In the genomic region with DNA sequence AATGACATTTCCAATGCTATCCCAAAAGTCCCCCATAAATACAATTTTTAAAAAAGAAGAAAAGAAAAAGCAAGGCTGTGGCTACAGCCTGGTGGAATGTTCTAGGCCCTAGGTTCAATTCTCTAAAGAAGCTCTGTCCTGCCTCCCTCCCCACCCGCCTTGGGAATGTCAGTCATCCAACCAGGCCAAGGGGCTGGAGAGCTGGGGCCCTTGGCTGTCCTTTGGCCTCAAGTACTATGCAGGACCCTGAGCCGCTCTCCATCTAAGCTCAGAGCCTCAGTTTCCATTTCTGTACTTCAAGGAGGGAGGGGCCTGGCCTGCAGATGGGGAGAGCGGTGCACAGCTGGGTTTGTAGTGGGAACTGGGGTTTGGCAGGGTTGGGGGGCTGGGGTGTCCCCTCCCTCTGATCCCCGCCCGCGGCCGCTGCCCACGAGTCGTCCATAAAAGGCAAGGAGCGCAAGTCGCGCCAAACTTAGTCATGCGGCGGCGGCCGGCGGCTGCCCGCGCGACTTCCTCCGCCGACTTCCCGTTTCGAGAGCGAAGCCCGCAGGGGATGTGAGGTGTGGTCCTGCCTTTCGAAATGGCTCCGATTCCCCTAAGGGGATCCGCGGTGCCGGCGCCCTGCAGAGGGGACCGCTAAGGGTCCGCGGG, we compare ENCODE assay signal across 8 mouse cellular contexts. TPM values are rescaled to one million over a fixed set of nuclear protein-coding genes. Genes with fewer than 3 reads are reported as not detected.
DNase-seq lines count a peak whose midpoint lies in the region; ATAC-seq lines count a peak whose summit lies in the region.

No protein-coding gene starts in this region.

- no peaks in the 10 kb centered on the region for H3K36me3 ChIP-seq in heart, embryonic 11.5 days (ENCODE audit: control insufficient read depth, insufficient read depth, low read length)
- H3K36me3 ChIP-seq in kidney, embryonic 14.5 days (ENCODE audit: control insufficient read depth, insufficient read depth, low read length), result no peaks in the 10 kb centered on the region
- H3K36me3 ChIP-seq in liver, embryonic 12.5 days, result no peaks in the 10 kb centered on the region
- no peaks in the 10 kb centered on the region for H3K36me3 ChIP-seq in stomach, embryonic 14.5 days (ENCODE audit: control insufficient read depth, insufficient read depth, low read length)

- WGBS in heart, embryonic 11.5 days (ENCODE audit: insufficient replicate concordance), result 2% methylated on average over 31 of the region's 35 CpGs
- WGBS in kidney, embryonic 14.5 days, result 3% methylated on average over 35 of the region's 35 CpGs
- WGBS in liver, embryonic 12.5 days (ENCODE audit: insufficient replicate concordance), result 2% methylated on average over 31 of the region's 35 CpGs
- 5% methylated on average over 35 of the region's 35 CpGs for WGBS in stomach, embryonic 14.5 days

- no peaks in the 10 kb centered on the region for H3K27me3 ChIP-seq in heart, embryonic 11.5 days (ENCODE audit: control insufficient read depth, insufficient read depth, low read length)
- H3K27me3 ChIP-seq in kidney, embryonic 14.5 days (ENCODE audit: control insufficient read depth, insufficient read depth, low read length), result no peaks in the 10 kb centered on the region
- H3K27me3 ChIP-seq in liver, embryonic 12.5 days (replicated peaks), result no peaks in the 10 kb centered on the region
- no peaks in the 10 kb centered on the region for H3K27me3 ChIP-seq in stomach, embryonic 14.5 days (ENCODE audit: control insufficient read depth, insufficient read depth, low read length)

- peak; percentile 54 for ATAC-seq in erythroblast, adult 5-6 weeks (replicated peaks; ENCODE audit: low FRiP score, poor library complexity, severe bottlenecking)
- ATAC-seq in heart, embryonic 11.5 days (replicated peaks; ENCODE audit: insufficient number of reproducible peaks, low FRiP score, low TSS enrichment), result peak; percentile 33; the same call in 1 of the 2 replicates
- ATAC-seq in kidney, embryonic 14.5 days (ENCODE audit: low FRiP score, low TSS enrichment), result peak; percentile 30
- ATAC-seq in liver, embryonic 12.5 days, result peak; percentile 13
- ATAC-seq in monocyte, adult 5-6 weeks (replicated peaks; ENCODE audit: insufficient number of reproducible peaks, low FRiP score, low TSS enrichment, poor library complexity, severe bottlenecking), result peak; percentile 56
- ATAC-seq in stomach, embryonic 14.5 days (ENCODE audit: insufficient number of reproducible peaks, insufficient read depth, low FRiP score, low read depth), result peak; percentile 15; the same call in 1 of the 2 replicates

- peak overlapping the region; percentile 43 for H3K4me3 ChIP-seq in heart, embryonic 11.5 days (ENCODE audit: low read depth, low read length)
- peak overlapping the region; percentile 31 for H3K4me3 ChIP-seq in kidney, embryonic 14.5 days (ENCODE audit: low read length)
- H3K4me3 ChIP-seq in liver, embryonic 12.5 days, result peak overlapping the region; percentile 62
- peak overlapping the region; percentile 37 for H3K4me3 ChIP-seq in stomach, embryonic 14.5 days (ENCODE audit: low read depth, low read length)

- H3K27ac ChIP-seq in heart, embryonic 11.5 days (ENCODE audit: low read depth, low read length), result peak overlapping the region; percentile 86
- H3K27ac ChIP-seq in kidney, embryonic 14.5 days (ENCODE audit: low read depth, low read length), result peak overlapping the region; percentile 39
- peak overlapping the region; percentile 84 for H3K27ac ChIP-seq in liver, embryonic 12.5 days
- peak overlapping the region; percentile 92 for H3K27ac ChIP-seq in stomach, embryonic 14.5 days (ENCODE audit: low read length)

- peaks cover 41% of the 10 kb centered on the region for H3K4me1 ChIP-seq in heart, embryonic 11.5 days (ENCODE audit: control insufficient read depth, insufficient read depth, low read length)
- H3K4me1 ChIP-seq in kidney, embryonic 14.5 days (ENCODE audit: control insufficient read depth, insufficient read depth, low read length), result peaks cover 22% of the 10 kb centered on the region
- H3K4me1 ChIP-seq in liver, embryonic 12.5 days, result peaks cover 85% of the 10 kb centered on the region
- peaks cover 15% of the 10 kb centered on the region for H3K4me1 ChIP-seq in stomach, embryonic 14.5 days (ENCODE audit: control insufficient read depth, insufficient read depth, low read length)

- peak overlapping the region; percentile 86 for H3K9ac ChIP-seq in heart, embryonic 11.5 days (ENCODE audit: low read depth, low read length)
- H3K9ac ChIP-seq in kidney, embryonic 14.5 days (ENCODE audit: low read depth, low read length), result peak overlapping the region; percentile 46
- peak overlapping the region; percentile 76 for H3K9ac ChIP-seq in liver, embryonic 12.5 days
- H3K9ac ChIP-seq in stomach, embryonic 14.5 days (replicated peaks; ENCODE audit: low read depth, low read length), result peak overlapping the region; percentile 56

- no peaks in the 10 kb centered on the region for H3K9me3 ChIP-seq in heart, embryonic 11.5 days (replicated peaks; ENCODE audit: control insufficient read depth, low read length)
- H3K9me3 ChIP-seq in kidney, embryonic 14.5 days (ENCODE audit: control insufficient read depth, low read length), result no peaks in the 10 kb centered on the region
- H3K9me3 ChIP-seq in liver, embryonic 12.5 days (replicated peaks), result no peaks in the 10 kb centered on the region
- no peaks in the 10 kb centered on the region for H3K9me3 ChIP-seq in stomach, embryonic 14.5 days (ENCODE audit: control insufficient read depth, low read depth, low read length)

- peak overlapping the region; percentile 72 for H3K4me2 ChIP-seq in heart, embryonic 11.5 days
- peak overlapping the region; percentile 50 for H3K4me2 ChIP-seq in kidney, embryonic 14.5 days (replicated peaks; ENCODE audit: low read depth, low read length)
- peak overlapping the region; percentile 76 for H3K4me2 ChIP-seq in liver, embryonic 12.5 days
- H3K4me2 ChIP-seq in stomach, embryonic 14.5 days (replicated peaks; ENCODE audit: low read depth, low read length), result peak overlapping the region; percentile 52

- DNase-seq in left cerebral cortex, adult 18-20 months (ENCODE audit: low spot score in 2 of 2), result peak; percentile 68 to 83
- no peak for DNase-seq in left cerebral cortex, adult 11 months (ENCODE audit: low spot score)

RNA-seq across cellular contexts. Expression of a gene that starts 22.3 kb away (rescaled TPM):
- 1,000 to 10,000 TPM; 2,346 to 2,379 TPM for total RNA-seq in left cerebral cortex, adult 18-20 months (2021)
- 4,143 and 4,236 TPM in 2 replicates for total RNA-seq in erythroblast, adult 5-6 weeks (2015; ENCODE audit: low replicate concordance)
- total RNA-seq in erythroblast, adult 5-6 weeks (2017; ENCODE audit: low replicate concordance), result 1,451 and 2,396 TPM in 2 replicates
- 7,480 and 8,290 TPM in 2 replicates for polyA plus RNA-seq in heart, embryonic 11.5 days (2014; fragmentation: Nextera tagmentation; extraction: Ambion mirVana)
- 14,375 and 16,963 TPM in 2 replicates for polyA plus RNA-seq in kidney, embryonic 14.5 days (2014; fragmentation: Nextera tagmentation; extraction: Ambion mirVana)
- 7,775 and 7,997 TPM in 2 replicates for polyA plus RNA-seq in liver, embryonic 12.5 days (2016; fragmentation: Nextera tagmentation; extraction: Ambion mirVana)
- 6,587 to 7,071 TPM (median 6,776 TPM) in 3 replicates for total RNA-seq in monocyte, adult 5-6 weeks (2017)
- 17,142 and 17,567 TPM in 2 replicates for polyA plus RNA-seq in stomach, embryonic 14.5 days (2014; fragmentation: Nextera tagmentation; extraction: Ambion mirVana)

RNA-seq across cellular contexts. Expression of a gene that starts 31.3 kb away (rescaled TPM):
- 100 to 1,000 TPM; 280 to 311 TPM for total RNA-seq in left cerebral cortex, adult 18-20 months (2021)
- not detected in 2 replicates for total RNA-seq in erythroblast, adult 5-6 weeks (2015; ENCODE audit: low replicate concordance)
- not detected in 2 replicates for total RNA-seq in erythroblast, adult 5-6 weeks (2017; ENCODE audit: low replicate concordance)
- 180 and 186 TPM in 2 replicates for polyA plus RNA-seq in heart, embryonic 11.5 days (2014; fragmentation: Nextera tagmentation; extraction: Ambion mirVana)
- 312 and 390 TPM in 2 replicates for polyA plus RNA-seq in kidney, embryonic 14.5 days (2014; fragmentation: Nextera tagmentation; extraction: Ambion mirVana)
- polyA plus RNA-seq in liver, embryonic 12.5 days (2016; fragmentation: Nextera tagmentation; extraction: Ambion mirVana), result 69.1 and 69.4 TPM in 2 replicates
- 1.2 TPM in 1 of 3 replicates, not detected in the others for total RNA-seq in monocyte, adult 5-6 weeks (2017)
- polyA plus RNA-seq in stomach, embryonic 14.5 days (2014; fragmentation: Nextera tagmentation; extraction: Ambion mirVana), result 232 and 251 TPM in 2 replicates

RNA-seq across cellular contexts. Expression of a gene that starts 33.7 kb away (rescaled TPM):
- 10 to 100 TPM; 28.7 to 28.8 TPM for total RNA-seq in left cerebral cortex, adult 18-20 months (2021)
- total RNA-seq in erythroblast, adult 5-6 weeks (2015; ENCODE audit: low replicate concordance), result 0.84 and 8.3 TPM in 2 replicates
- total RNA-seq in erythroblast, adult 5-6 weeks (2017; ENCODE audit: low replicate concordance), result 0.56 and 1.4 TPM in 2 replicates
- polyA plus RNA-seq in heart, embryonic 11.5 days (2014; fragmentation: Nextera tagmentation; extraction: Ambion mirVana), result 7.0 and 8.0 TPM in 2 replicates
- polyA plus RNA-seq in kidney, embryonic 14.5 days (2014; fragmentation: Nextera tagmentation; extraction: Ambion mirVana), result 11.7 and 14.6 TPM in 2 replicates
- 5.8 and 6.1 TPM in 2 replicates for polyA plus RNA-seq in liver, embryonic 12.5 days (2016; fragmentation: Nextera tagmentation; extraction: Ambion mirVana)
- total RNA-seq in monocyte, adult 5-6 weeks (2017), result 1.6 to 3.6 TPM (median 2.3 TPM) in 3 replicates
- 9.1 and 10.5 TPM in 2 replicates for polyA plus RNA-seq in stomach, embryonic 14.5 days (2014; fragmentation: Nextera tagmentation; extraction: Ambion mirVana)

Comparison
In these comparisons a context has a peak if more than half of its experiments do, and no peak if none do; other contexts are left out.
1. H3K27ac ChIP-seq: peak in every context shown above with its lines; median percentile 92 in stomach, embryonic 14.5 days; 86 in heart, embryonic 11.5 days; 84 in liver, embryonic 12.5 days; 39 in kidney, embryonic 14.5 days.